ENCODE assay signal across 9 mouse cellular contexts in genomic region chr15:26308629-26309230, GRCm38 (mm10). TPM values are rescaled to one million over a fixed set of nuclear protein-coding genes. Genes with fewer than 3 reads are reported as not detected.
DNase-seq lines count a peak whose midpoint lies in the region; ATAC-seq and TF ChIP-seq lines count a peak whose summit lies in the region.
"Had no signal": no experiment of that assay in that cellular context is flagged by ENCODE, and none has a peak within 500 bp of the region (broad histone marks: within the 10 kb centered on the region; RNA-seq: fewer than 3 reads in every experiment).

Gene March11, plus strand, starts transcription at chr15:26309048.

- under 1% methylated on average over 53 of the region's 56 CpGs for WGBS in heart, embryonic 11.5 days (ENCODE audit: insufficient replicate concordance)
- under 1% methylated on average over 52 of the region's 56 CpGs for WGBS in hindbrain, embryonic 13.5 days
- under 1% methylated on average over 51 of the region's 56 CpGs for WGBS in neural tube, embryonic 13.5 days

- ATAC-seq in heart, embryonic 11.5 days (replicated peaks; ENCODE audit: insufficient number of reproducible peaks, low FRiP score, low TSS enrichment) = peak; percentile 64
- ATAC-seq in hindbrain, embryonic 13.5 days (ENCODE audit: low FRiP score) = peak; percentile 97
- ATAC-seq in neural tube, embryonic 13.5 days (ENCODE audit: low read depth) = peak; percentile 96
- ATAC-seq in inflammation-experienced regulatory T-cells, adult 6 months = no peak

- no peaks in the 10 kb centered on the region for H3K36me3 ChIP-seq in heart, embryonic 11.5 days (ENCODE audit: control insufficient read depth, insufficient read depth, low read length)
- H3K36me3 ChIP-seq in hindbrain, embryonic 13.5 days = no peaks in the 10 kb centered on the region
- H3K36me3 ChIP-seq in neural tube, embryonic 13.5 days = no peaks in the 10 kb centered on the region

- H3K9ac ChIP-seq in heart, embryonic 11.5 days (ENCODE audit: low read depth, low read length) = no peak within 1 kb of the TSS
- peak within 1 kb of the TSS; percentile 88 for H3K9ac ChIP-seq in hindbrain, embryonic 13.5 days
- peak within 1 kb of the TSS; percentile 82 for H3K9ac ChIP-seq in neural tube, embryonic 13.5 days

- no peak for DNase-seq in heart, adult 11 months
- peak; percentile 79 to 86 for DNase-seq in left cerebral cortex, postnatal 36 days (ENCODE audit: low spot score in 2 of 2)

- H3K4me1 ChIP-seq in heart, embryonic 11.5 days (ENCODE audit: control insufficient read depth, insufficient read depth, low read length) = 0 out of 2 replicates have a peak, but pooled peaks cover 3% of the 10 kb centered on the region
- no peaks in the 10 kb centered on the region for H3K4me1 ChIP-seq in bone marrow macrophage, adult 2 months (ENCODE audit: control insufficient read depth, insufficient read depth, low read length)
- H3K4me1 ChIP-seq in embryonic fibroblast, embryonic 13.5 days (ENCODE audit: control insufficient read depth, insufficient read depth, low read length) = no peaks in the 10 kb centered on the region
- H3K4me1 ChIP-seq in hindbrain, embryonic 13.5 days (replicated peaks) = peaks cover 13% of the 10 kb centered on the region
- H3K4me1 ChIP-seq in neural tube, embryonic 13.5 days (replicated peaks) = peaks cover 10% of the 10 kb centered on the region

- peaks cover 9% of the 10 kb centered on the region for H3K27me3 ChIP-seq in heart, embryonic 11.5 days (ENCODE audit: control insufficient read depth, insufficient read depth, low read length)
- no peaks in the 10 kb centered on the region for H3K27me3 ChIP-seq in hindbrain, embryonic 13.5 days
- H3K27me3 ChIP-seq in neural tube, embryonic 13.5 days = peaks cover 12% of the 10 kb centered on the region; the same call in 1 of the 2 replicates
- H3K27me3 ChIP-seq: CH12.LX had no signal

- TF ChIP-seq POLR2A in bone marrow macrophage, adult 2 months (IDR thresholded peaks at IDR 0.05; ENCODE audit: borderline replicate concordance, low read depth, low read length) = no peak
- no peak for TF ChIP-seq POLR2A in embryonic fibroblast, embryonic 13.5 days (IDR thresholded peaks at IDR 0.05; ENCODE audit: low read depth, low read length)

- H3K9me3 ChIP-seq in heart, embryonic 11.5 days (replicated peaks; ENCODE audit: control insufficient read depth, low read length) = no peaks in the 10 kb centered on the region
- H3K9me3 ChIP-seq in hindbrain, embryonic 13.5 days = no peaks in the 10 kb centered on the region
- no peaks in the 10 kb centered on the region for H3K9me3 ChIP-seq in neural tube, embryonic 13.5 days

- TF ChIP-seq CTCF in bone marrow macrophage, adult 2 months (IDR thresholded peaks at IDR 0.05; ENCODE audit: low read depth, low read length) = no peak
- no peak for TF ChIP-seq CTCF in embryonic fibroblast, embryonic 13.5 days (IDR thresholded peaks at IDR 0.05; ENCODE audit: borderline replicate concordance, insufficient read depth, low read length)

- H3K4me3 ChIP-seq in heart, embryonic 11.5 days (ENCODE audit: low read depth, low read length) = peak within 1 kb of the TSS; percentile 59
- H3K4me3 ChIP-seq in bone marrow macrophage, adult 2 months (ENCODE audit: insufficient read depth, low read length) = peak within 1 kb of the TSS; percentile 39
- H3K4me3 ChIP-seq in embryonic fibroblast, embryonic 13.5 days (ENCODE audit: insufficient read depth, low read length) = peak within 1 kb of the TSS; percentile 51
- peak within 1 kb of the TSS; percentile 71 for H3K4me3 ChIP-seq in hindbrain, embryonic 13.5 days
- H3K4me3 ChIP-seq in neural tube, embryonic 13.5 days = peak within 1 kb of the TSS; percentile 72

- H3K4me2 ChIP-seq in heart, embryonic 11.5 days = peak within 1 kb of the TSS; percentile 98
- peak within 1 kb of the TSS; percentile 82 for H3K4me2 ChIP-seq in hindbrain, embryonic 13.5 days
- peak within 1 kb of the TSS; percentile 86 for H3K4me2 ChIP-seq in neural tube, embryonic 13.5 days

- intact Hi-C loops in left cerebral cortex, postnatal 36 days (cut with DNase I) = loop anchor here (5.0 kb wide), 1 partner anchor 311 kb away; no protein-coding TSS in a partner anchor

- H3K27ac ChIP-seq in heart, embryonic 11.5 days (ENCODE audit: low read depth, low read length) = no peak within 1 kb of the TSS
- no peak within 1 kb of the TSS for H3K27ac ChIP-seq in bone marrow macrophage, adult 2 months (ENCODE audit: insufficient read depth, low read depth, low read length)
- H3K27ac ChIP-seq in embryonic fibroblast, embryonic 13.5 days (ENCODE audit: insufficient read depth, low read length) = no peak within 1 kb of the TSS
- peak within 1 kb of the TSS; percentile 96 for H3K27ac ChIP-seq in hindbrain, embryonic 13.5 days
- H3K27ac ChIP-seq in neural tube, embryonic 13.5 days (replicated peaks) = peak within 1 kb of the TSS; percentile 91

RNA-seq across cellular contexts. Expression of gene March11, which starts in this region (rescaled TPM):
- polyA plus RNA-seq in heart, embryonic 11.5 days (2014; fragmentation: Nextera tagmentation; extraction: Ambion mirVana) = 0.15 TPM in 1 of 2 replicates, not detected in the other
- polyA plus RNA-seq in bone marrow macrophage, adult 2 months (2012; ENCODE audit: insufficient read depth, insufficient read length, missing spikeins) = not detected in 2 replicates
- not detected in 2 replicates for polyA plus RNA-seq in embryonic fibroblast, embryonic 13.5 days (2011; ENCODE audit: insufficient read length, low read depth, missing spikeins)
- polyA plus RNA-seq in hindbrain, embryonic 13.5 days (2015; fragmentation: Nextera tagmentation; extraction: Ambion mirVana) = 8.4 and 9.1 TPM in 2 replicates
- total RNA-seq in left cerebral cortex, postnatal 36 days (2021) = 10 to 100 TPM; 10.2 to 10.6 TPM
- 8.8 and 9.5 TPM in 2 replicates for polyA plus RNA-seq in neural tube, embryonic 13.5 days (2015; fragmentation: Nextera tagmentation; extraction: Ambion mirVana)
- under 1 TPM in 1 of 3 experiments, not detected in 2; 0.16 TPM for polyA plus RNA-seq in inflammation-experienced regulatory T-cells, adult 6 months (2017; shearing (Covaris generic))
- total RNA-seq: CH12.LX had no signal

Comparison
In these comparisons a context has a peak if more than half of its experiments do, and no peak if none do; other contexts are left out.
1. Peak in ATAC-seq, H3K4me3 ChIP-seq and H3K4me2 ChIP-seq in heart, embryonic 11.5 days; RNA of the gene not detected or under 1 TPM.
2. H3K27ac ChIP-seq: peak in hindbrain, embryonic 13.5 days (single experiment) and neural tube, embryonic 13.5 days (single experiment); none in heart, embryonic 11.5 days (single experiment), bone marrow macrophage, adult 2 months (single experiment) and embryonic fibroblast, embryonic 13.5 days (single experiment).
3. Peak in every context shown above with its lines, with median percentiles within 50 percentile points of each other: H3K4me2 ChIP-seq and H3K4me3 ChIP-seq.